Mouse (Mus musculus): ENCODE measurements around the gene Gpx3.
A peak's percentile ranks its signal among the peaks of the same experiment; 100 is the strongest.
"Not testable (repeated sequence)": the region's sequence is repeated elsewhere in the genome, so short reads cannot be mapped to it uniquely, and the experiment has no call there.

Gpx3 gene

DNA sequence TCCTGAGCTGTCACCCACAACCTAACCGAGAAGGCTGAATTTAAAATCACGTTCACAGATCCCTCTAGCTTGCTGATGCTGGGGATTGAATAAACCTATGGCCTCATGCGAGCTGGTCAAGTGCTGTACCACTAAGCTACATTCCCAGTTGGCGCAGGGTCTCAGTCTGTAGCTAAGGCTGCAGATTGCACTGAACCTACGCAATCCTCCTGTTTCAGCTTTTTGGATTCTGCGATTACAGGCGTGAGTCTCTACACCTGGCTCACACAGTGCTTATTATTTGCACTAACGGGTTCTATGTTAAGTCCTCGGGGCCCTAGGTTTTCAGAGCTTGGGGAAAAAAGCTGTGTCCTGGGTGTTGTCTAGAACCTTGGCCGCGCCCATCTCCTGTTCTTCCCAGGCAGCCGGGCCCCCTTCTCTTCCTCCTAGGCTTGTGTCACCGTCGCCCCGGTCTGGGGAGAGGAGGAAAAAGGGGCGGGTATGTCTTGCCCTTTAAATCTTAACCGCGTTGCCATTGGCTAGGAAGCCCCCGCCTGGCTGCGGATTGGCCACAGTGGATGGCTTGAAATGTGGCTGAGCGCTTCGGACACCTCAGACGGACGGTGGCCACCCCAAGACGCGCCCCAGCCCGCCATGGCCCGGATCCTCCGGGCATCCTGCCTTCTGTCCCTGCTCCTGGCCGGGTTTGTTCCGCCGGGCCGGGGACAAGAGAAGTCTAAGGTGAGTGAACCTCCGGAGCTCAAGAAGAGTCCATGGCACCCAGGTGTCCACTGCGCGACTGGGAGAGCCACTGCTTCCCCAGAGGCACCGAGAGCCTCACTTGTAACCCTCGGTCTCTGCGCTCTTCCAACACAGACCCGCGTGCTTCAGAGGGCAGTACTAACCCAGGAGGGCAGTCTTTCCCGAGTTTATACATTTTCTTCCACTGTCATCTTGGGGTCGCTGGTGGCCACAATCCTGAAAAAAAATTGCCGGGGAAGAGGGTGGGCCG is at the start of gene Gpx3:
Gene Gpx3 (plus strand): TSS at position 121 of the 991 bp plus-strand sequence.
- TF ChIP-seq CTCF (conservative IDR thresholded peaks at IDR 0.05; ENCODE audit: low read length): no peak
- no peak for TF ChIP-seq NANOG (IDR thresholded peaks at IDR 0.05; ENCODE audit: borderline replicate concordance, low read length)
- no peak for TF ChIP-seq POU5F1 (IDR thresholded peaks at IDR 0.05; ENCODE audit: borderline replicate concordance, low read length)
- Histone ChIP-seq H3K4me1 (replicated peaks; ENCODE audit: low read depth, low read length) (peaks cover 18% of the 10 kb centered on the region), H3K36me3 (ENCODE audit: insufficient read depth, low read length) (peaks cover 11% of the 10 kb centered on the region), H3K4me3 (replicated peaks; ENCODE audit: low read length) (peak within 1 kb of the TSS; percentile 82), H3K27me3 (ENCODE audit: insufficient read depth, low read length) (peaks cover 11% of the 10 kb centered on the region), H3K9me3 (ENCODE audit: low read length) (no peaks in the 10 kb centered on the region)

DNA sequence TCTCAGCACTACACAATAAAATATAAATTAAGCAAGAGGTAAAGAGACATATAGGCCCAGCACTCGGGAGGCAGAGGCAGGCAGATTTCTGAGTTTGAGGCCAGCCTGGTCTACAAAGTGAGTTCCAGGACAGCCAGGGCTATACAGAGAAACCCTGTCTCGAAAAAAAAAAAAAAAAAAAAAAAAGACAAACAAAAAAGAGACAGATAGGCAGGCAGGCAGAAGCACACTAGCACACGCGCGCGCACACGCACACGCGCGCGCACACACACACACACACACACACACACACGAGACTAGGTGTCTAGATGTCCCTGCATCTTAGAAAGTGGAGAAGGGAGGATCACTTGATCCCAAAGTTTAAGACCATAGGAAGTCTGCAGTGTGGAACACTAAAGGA is 43.4 kb upstream of the Gpx3 start:
- not testable (repeated sequence) for H3K27me3 ChIP-seq (ENCODE audit: insufficient read depth, low read length); H3K36me3 ChIP-seq (ENCODE audit: insufficient read depth, low read length)
- H3K4me3 ChIP-seq (replicated peaks; ENCODE audit: low read length): peak overlapping the region; percentile 90
- peaks cover 13% of the 10 kb centered on the region for H3K9me3 ChIP-seq (ENCODE audit: low read length)
- peaks cover 24% of the 10 kb centered on the region for H3K4me1 ChIP-seq (replicated peaks; ENCODE audit: low read depth, low read length)

DNA sequence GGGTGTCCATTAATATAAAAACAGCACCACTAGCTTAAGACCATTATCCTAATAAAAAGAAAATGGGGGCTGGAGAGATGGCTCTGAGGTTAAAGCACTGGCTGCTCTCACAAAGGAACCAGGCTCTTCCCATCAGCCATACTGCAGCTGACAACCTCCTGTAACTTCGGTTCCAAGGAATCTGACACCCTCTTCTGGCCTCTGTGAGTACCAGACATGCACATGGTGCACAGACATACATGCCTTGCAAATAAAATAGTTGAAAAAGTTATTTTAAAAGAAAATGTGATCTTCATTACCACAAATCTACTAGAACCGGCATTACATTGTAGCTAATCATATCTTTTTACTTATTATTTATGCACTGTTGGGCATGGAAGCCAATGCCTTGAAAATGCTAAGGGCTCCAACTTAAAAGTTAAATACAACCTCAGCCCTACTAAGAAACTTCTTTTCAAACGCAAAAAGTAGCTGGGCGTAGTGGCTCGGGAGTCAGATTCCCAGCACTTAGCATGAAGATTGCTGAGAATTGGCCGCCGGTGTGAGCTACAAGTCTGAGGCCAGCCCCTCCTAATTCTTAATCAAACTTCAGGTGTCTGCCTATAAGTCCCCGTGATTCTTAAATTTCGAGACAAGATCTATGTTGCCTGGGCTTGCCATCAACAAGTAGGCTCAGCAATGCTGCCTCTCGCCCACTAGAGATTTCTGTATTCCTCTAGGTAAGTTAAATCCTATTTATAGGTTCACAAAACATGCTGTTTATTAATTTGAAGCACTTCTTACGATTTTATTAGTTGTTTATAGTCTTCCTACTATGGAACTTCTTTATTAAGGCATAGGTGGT is 42.7 kb upstream of the Gpx3 start:
- Histone ChIP-seq H3K4me3 (replicated peaks; ENCODE audit: low read length) (peak overlapping the region; percentile 90), H3K9me3 (ENCODE audit: low read length) (peaks cover 13% of the 10 kb centered on the region), H3K36me3 (ENCODE audit: insufficient read depth, low read length) (peaks cover 3% of the 10 kb centered on the region; the same call in 1 of the 2 replicates), H3K27me3 (ENCODE audit: insufficient read depth, low read length) (no peaks in the 10 kb centered on the region), H3K4me1 (replicated peaks; ENCODE audit: low read depth, low read length) (peaks cover 24% of the 10 kb centered on the region)
- TF ChIP-seq CTCF (conservative IDR thresholded peaks at IDR 0.05; ENCODE audit: low read length) (no peak), NANOG (IDR thresholded peaks at IDR 0.05; ENCODE audit: borderline replicate concordance, low read length) (no peak)

DNA sequence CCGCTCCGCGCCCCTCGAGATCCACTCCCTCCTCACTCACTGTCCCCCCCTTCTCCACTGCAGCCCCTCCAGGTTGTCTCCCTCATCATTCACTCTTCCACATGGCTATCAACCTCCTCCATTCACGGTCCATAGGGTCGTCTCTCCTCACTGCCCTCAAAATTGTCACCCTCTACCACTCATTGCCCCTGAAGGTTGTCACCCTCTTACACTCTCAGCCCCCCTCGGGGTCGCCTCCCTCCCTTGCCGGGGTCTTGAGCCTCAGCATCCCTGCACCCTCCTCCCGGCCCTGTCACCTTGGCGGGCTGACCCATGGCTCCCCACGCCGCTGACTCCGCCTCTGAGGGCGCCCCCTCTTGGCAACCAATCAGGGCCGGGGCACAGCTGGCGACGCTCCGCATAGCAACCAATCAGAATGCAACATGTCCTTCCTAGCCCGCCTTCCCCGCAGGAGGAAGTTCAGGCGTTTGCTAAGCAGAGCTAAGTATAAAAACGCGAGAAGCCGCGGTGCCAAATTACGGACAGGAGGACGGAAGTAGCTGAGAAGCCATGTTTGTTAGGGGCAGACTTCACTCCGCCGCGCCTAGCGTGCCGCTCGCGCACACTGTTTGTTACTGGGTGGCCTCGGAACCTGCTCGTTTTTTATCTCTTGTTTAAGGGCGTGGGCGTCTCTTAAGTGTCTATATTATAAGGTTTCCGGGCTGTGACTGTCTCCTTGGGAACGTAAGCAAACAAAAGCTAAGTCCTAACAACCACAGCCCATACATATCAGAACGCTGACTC is 41.8 kb upstream of the Gpx3 start, which contains the start of gene Lyrm7:
Gene Lyrm7 (minus strand): TSS at position 661 of the 783 bp plus-strand sequence.
- no peak for TF ChIP-seq POU5F1 (IDR thresholded peaks at IDR 0.05; ENCODE audit: borderline replicate concordance, low read length)
- no peak for TF ChIP-seq NANOG (IDR thresholded peaks at IDR 0.05; ENCODE audit: borderline replicate concordance, low read length)
- no peak for TF ChIP-seq CTCF (conservative IDR thresholded peaks at IDR 0.05; ENCODE audit: low read length)
- Histone ChIP-seq H3K36me3 (ENCODE audit: insufficient read depth, low read length) (peaks cover 3% of the 10 kb centered on the region; the same call in 1 of the 2 replicates), H3K4me3 (replicated peaks; ENCODE audit: low read length) (peak within 1 kb of the TSS; percentile 90), H3K9me3 (ENCODE audit: low read length) (peaks cover 13% of the 10 kb centered on the region), H3K27me3 (ENCODE audit: insufficient read depth, low read length) (no peaks in the 10 kb centered on the region), H3K4me1 (replicated peaks; ENCODE audit: low read depth, low read length) (peaks cover 30% of the 10 kb centered on the region)

DNA sequence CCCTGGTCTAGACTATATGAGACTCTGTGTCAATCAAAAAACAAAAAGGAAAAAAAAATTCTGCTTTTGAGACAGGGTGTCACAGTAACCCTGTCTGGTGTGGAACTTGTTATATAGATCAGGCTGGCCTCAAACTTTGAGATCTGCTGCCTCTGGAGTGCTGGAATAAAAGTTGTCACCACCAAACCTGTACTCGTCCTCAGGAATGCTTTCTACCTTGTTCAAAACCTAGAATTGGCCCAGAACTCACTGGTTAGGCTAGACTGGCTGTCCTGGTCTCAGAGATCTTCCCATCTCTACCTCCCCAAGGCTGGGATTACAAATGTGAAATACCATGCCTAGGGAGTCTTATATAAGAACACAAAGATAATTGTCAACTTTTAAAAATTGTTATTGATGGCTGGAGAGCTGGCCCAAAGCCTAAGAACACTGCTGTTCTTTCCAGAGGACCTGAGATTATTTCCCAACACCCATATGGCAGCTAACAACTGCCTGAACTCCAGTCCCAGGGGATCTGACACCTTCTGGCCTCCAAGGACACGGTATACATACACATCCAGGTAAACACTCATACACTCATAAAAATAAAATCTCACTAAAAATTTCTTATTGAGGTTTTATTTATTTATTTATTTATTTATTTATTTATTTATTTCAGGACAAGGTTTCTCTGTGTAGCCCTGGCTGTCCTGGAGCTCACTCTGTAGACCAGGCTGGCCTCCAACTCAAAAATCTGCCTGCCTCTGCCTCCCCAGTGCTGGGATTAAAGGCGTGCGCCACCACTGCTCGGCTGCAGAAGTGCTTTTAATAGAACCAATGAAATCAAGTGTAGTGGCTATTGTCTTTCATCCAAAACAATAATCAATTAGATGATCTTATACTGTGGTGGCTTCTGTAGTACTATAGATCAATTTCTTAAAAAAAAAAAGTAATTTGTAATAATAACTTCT is 40.5 kb upstream of the Gpx3 start:
- Histone ChIP-seq H3K9me3 (ENCODE audit: low read length) (peaks cover 12% of the 10 kb centered on the region), H3K27me3 (ENCODE audit: insufficient read depth, low read length) (no peaks in the 10 kb centered on the region), H3K36me3 (ENCODE audit: insufficient read depth, low read length) (peaks cover 3% of the 10 kb centered on the region; the same call in 1 of the 2 replicates), H3K4me3 (replicated peaks; ENCODE audit: low read length) (peak overlapping the region; percentile 90; the same call in 1 of the 2 replicates), H3K4me1 (replicated peaks; ENCODE audit: low read depth, low read length) (peaks cover 36% of the 10 kb centered on the region)
- TF ChIP-seq POU5F1 (IDR thresholded peaks at IDR 0.05; ENCODE audit: borderline replicate concordance, low read length) (no peak), CTCF (conservative IDR thresholded peaks at IDR 0.05; ENCODE audit: low read length) (no peak), NANOG (IDR thresholded peaks at IDR 0.05; ENCODE audit: borderline replicate concordance, low read length) (no peak)

DNA sequence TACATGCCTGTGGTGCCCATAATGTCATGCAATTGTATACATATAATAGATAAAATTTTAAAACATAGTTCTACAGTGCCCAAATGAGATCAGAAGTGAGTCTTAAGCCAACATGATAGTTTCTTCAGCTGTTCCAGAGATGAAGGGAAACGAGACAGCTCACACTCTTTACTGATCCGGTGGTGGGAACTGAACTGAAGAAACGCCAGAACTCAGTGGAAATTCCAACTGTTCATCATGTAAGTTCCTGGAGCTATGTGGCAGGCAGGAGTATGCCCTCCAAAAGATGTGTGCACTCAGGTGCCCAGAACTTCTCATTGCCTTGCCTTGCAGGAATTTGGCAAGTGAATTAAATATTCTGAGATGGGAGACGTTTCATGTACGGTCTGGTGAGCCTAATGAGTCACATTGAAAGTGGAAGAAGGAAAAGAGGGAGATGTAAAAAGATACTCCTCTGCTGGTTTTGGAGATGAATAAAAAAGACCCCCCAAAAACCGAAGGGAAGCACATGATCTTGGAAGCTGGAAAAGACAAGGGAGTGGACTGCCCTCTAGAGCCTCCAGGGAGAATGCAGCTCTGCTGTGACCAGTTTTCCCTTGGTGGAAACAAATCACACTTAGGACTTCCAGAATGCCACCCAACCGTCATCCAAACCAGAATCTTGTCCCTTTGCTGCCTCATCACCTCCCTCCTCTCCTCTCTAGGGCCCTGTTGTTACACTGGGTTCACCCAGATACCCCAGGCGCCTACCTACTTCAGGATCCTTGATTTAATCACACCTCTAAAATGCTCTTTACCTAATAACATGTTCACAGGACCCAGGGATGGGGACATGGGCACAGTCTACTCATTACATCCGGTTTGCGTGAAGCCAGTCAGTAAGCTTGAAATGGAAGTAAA is 39.4 kb upstream of the Gpx3 start:
- no peak for TF ChIP-seq POU5F1 (IDR thresholded peaks at IDR 0.05; ENCODE audit: borderline replicate concordance, low read length)
- TF ChIP-seq CTCF (conservative IDR thresholded peaks at IDR 0.05; ENCODE audit: low read length): peak; percentile 87
- Histone ChIP-seq H3K9me3 (ENCODE audit: low read length) (peaks cover under 1% of the 10 kb centered on the region; the same call in 1 of the 2 replicates), H3K27me3 (ENCODE audit: insufficient read depth, low read length) (no peaks in the 10 kb centered on the region), H3K4me3 (replicated peaks; ENCODE audit: low read length) (no peak overlapping the region), H3K4me1 (replicated peaks; ENCODE audit: low read depth, low read length) (peaks cover 44% of the 10 kb centered on the region), H3K36me3 (ENCODE audit: insufficient read depth, low read length) (peaks cover 7% of the 10 kb centered on the region)

All from E14TG2a.4 (cell line).